Mouse (Mus musculus) forebrain, embryonic 15.5 days (tissue): Measurements from ENCODE around the gene Csrnp3. TPM values are rescaled to one million over a fixed set of nuclear protein-coding genes. Genes with fewer than 3 reads are reported as not detected.
"Not testable (repeated sequence)": the region's sequence is repeated elsewhere in the genome, so short reads cannot be mapped to it uniquely, and the experiment has no call there.

Source experiments
- ATAC-seq: fragments of 200-750 bp; cut with Nextera tagmentation; replicated peaks from 2 replicates; pipeline ENCODE4 v1.8.0; 2017; ENCODE audit warnings: mild to moderate bottlenecking, moderate TSS enrichment, moderate library complexity
- H3K27ac ChIP-seq: fragments of 300-500 bp; sonication (generic); replicated peaks from 2 replicates; pipeline ENCODE4 v1.5.1; 2015; ENCODE audit warnings: mild to moderate bottlenecking, inconsistent platforms
- H3K27me3 ChIP-seq: fragments of 300-500 bp; sonication (generic); 2 replicates; pipeline ENCODE4 v1.6.1; 2015; ENCODE audit warnings: inconsistent platforms
- H3K36me3 ChIP-seq: fragments of 300-500 bp; sonication (generic); 2 replicates; pipeline ENCODE4 v1.6.1; 2015; ENCODE audit warnings: mild to moderate bottlenecking, inconsistent platforms
- H3K4me1 ChIP-seq: fragments of 300-500 bp; sonication (generic); 2 replicates; pipeline ENCODE4 v1.6.1; 2015; ENCODE audit warnings: inconsistent platforms
- H3K4me2 ChIP-seq: fragments of 300-500 bp; sonication (generic); replicated peaks from 2 replicates; pipeline ENCODE4 v1.6.1; 2015; ENCODE audit warnings: mild to moderate bottlenecking, inconsistent platforms
- H3K4me3 ChIP-seq: fragments of 300-500 bp; sonication (generic); 2 replicates; pipeline ENCODE4 v1.5.1; 2015; ENCODE audit warnings: mild to moderate bottlenecking, inconsistent platforms
- H3K9ac ChIP-seq: fragments of 300-500 bp; sonication (generic); replicated peaks from 2 replicates; pipeline ENCODE4 v1.6.1; 2015; ENCODE audit warnings: mild to moderate bottlenecking, inconsistent platforms
- H3K9me3 ChIP-seq: fragments of 300-500 bp; sonication (generic); 2 replicates; pipeline ENCODE4 v1.6.1; 2016; ENCODE audit warnings: inconsistent platforms
- WGBS: fragments of 180-500 bp; shearing (Covaris S2); methylation state at CpG from one replicate; pipeline ENCODE4 v1.1.7; 2015; ENCODE audit warnings: mixed read lengths; 5-methylcytosine and 5-hydroxymethylcytosine counted together
- polyA plus RNA-seq: library from polyadenylated mRNA; unstranded; fragments of >200 nt; fragmentation: Nextera tagmentation; extraction: Ambion mirVana; gene quantifications from 2 replicates; pipeline ENCODE4 v1.2.1, GENCODE M21; 2015

The Csrnp3 gene
- 51.2 and 60.5 TPM in 2 replicates for polyA plus RNA-seq

DNA sequence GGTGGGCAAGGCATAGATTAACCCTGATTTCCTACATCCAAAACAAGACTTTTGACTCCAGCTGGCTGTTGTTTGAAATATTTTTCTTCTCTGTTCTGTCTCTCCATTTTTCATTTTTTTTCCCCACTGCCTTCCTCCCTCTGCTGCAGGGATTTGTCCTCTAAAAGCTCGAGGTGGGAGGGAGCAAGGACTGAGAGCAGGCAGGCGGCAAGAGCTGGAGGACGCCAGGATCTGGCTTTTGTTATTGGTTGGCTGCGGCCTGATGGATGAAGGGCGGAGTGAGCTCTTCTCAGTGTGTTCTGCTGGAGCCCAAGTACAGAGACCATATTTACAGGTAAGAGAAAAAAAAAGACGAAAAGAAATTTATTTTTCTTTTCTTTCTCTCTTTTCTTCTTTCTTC lies at the start of gene Csrnp3:
TSS of gene Csrnp3 (plus strand) at position 217 of the 400 bp plus-strand sequence.
- 0% methylated on average over 6 of the region's 6 CpGs for WGBS
- H3K9ac ChIP-seq = peak within 1 kb of the TSS; percentile 70
- peak; percentile 89 for ATAC-seq
- peak within 1 kb of the TSS; percentile 58 for H3K4me3 ChIP-seq
- peaks cover 18% of the 10 kb centered on the region for H3K4me1 ChIP-seq
- H3K4me2 ChIP-seq = peak within 1 kb of the TSS; percentile 62
- H3K36me3 ChIP-seq = no peaks in the 10 kb centered on the region
- no peaks in the 10 kb centered on the region for H3K9me3 ChIP-seq
- H3K27me3 ChIP-seq = no peaks in the 10 kb centered on the region
- H3K27ac ChIP-seq = peak within 1 kb of the TSS; percentile 90

DNA sequence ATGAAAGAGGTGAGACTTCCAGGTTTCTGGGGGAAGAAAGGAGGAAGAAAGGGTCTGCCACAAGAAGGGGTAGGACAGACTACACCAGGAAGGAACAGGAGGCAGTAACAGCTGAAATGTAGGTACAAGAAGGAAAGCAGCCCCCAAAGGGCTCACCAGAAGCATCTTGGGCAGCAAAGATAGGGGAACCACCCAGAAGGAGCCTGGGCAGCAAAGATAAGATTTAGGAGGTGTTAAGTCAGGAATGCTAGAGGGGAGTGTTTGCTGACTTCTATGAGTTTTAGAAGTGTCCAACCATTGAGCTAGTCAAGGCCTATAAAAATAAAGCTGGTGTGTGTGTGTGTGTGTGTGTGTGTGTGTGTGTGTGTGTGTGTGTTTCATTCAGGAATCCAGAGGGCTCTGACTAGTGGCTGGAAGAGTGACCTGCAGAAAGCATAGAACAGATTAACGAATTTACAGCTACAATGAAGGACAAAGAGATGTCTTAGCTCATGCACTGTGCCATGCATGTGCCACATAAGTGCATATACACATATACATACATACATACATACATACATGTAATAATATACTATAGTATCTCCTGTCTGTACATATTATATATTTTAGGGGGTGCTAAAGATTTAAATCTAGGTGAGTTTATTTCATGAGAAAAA lies 44.4 kb upstream of the Csrnp3 start:
- no peaks in the 10 kb centered on the region for H3K27me3 ChIP-seq
- no peak overlapping the region for H3K9ac ChIP-seq
- no peak overlapping the region for H3K4me3 ChIP-seq
- no peaks in the 10 kb centered on the region for H3K9me3 ChIP-seq
- ATAC-seq = no peak
- H3K4me1 ChIP-seq = no peaks in the 10 kb centered on the region
- WGBS = 85% methylated on average over 1 of the region's 1 CpGs
- no peaks in the 10 kb centered on the region for H3K36me3 ChIP-seq
- no peak overlapping the region for H3K4me2 ChIP-seq
- no peak overlapping the region for H3K27ac ChIP-seq

DNA sequence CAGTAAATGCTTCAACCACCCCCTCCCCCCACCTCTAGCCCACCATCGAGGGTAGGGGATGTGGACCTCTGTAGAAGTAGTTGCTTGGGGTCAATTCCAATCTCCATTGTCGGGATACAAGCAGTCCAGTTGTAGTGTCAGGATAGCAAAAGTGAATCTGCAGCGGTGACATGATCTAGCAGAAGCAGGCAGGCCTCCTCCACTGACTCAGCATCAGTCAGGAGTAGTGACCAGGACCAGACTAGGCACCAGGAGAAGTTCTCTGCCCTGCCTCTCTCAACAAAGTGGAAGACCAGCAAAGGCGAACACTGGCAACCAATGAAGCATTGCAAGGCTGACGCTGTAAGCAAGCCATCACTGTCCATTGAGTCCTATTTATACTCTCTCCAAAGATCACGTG lies 39.0 kb upstream of the Csrnp3 start:
- no peaks in the 10 kb centered on the region for H3K27me3 ChIP-seq
- no peak overlapping the region for H3K9ac ChIP-seq
- H3K27ac ChIP-seq = no peak overlapping the region
- no peaks in the 10 kb centered on the region for H3K4me1 ChIP-seq
- no peak overlapping the region for H3K4me3 ChIP-seq
- ATAC-seq = no peak
- H3K4me2 ChIP-seq = no peak overlapping the region
- no peaks in the 10 kb centered on the region for H3K9me3 ChIP-seq
- H3K36me3 ChIP-seq = no peaks in the 10 kb centered on the region
- 91% methylated on average over 6 of the region's 6 CpGs for whole genome bisulfite sequencing

DNA sequence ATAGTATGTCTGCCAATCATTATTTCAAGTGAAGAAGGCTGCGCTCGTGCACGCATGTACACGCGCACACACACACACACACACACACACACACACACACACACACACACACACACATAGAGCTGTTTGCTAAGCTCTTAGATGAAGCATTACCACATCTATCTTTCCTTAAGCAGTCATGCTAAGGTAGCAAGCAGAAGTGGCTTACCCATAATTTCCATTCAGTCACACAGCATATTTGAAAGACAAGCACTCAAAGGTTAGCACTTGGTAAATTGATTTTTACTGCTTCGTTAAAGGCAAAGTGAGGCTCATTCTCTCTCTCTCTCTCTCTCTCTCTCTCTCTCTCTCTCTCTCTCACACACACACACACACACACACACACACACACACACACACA lies 34.4 kb upstream of the Csrnp3 start:
- not testable (repeated sequence) for H3K27ac ChIP-seq, H3K4me2 ChIP-seq, ATAC-seq, H3K27me3 ChIP-seq, H3K4me1 ChIP-seq, H3K9me3 ChIP-seq, H3K9ac ChIP-seq, H3K36me3 ChIP-seq, H3K4me3 ChIP-seq
- 79% methylated on average over 6 of the region's 6 CpGs for WGBS

DNA sequence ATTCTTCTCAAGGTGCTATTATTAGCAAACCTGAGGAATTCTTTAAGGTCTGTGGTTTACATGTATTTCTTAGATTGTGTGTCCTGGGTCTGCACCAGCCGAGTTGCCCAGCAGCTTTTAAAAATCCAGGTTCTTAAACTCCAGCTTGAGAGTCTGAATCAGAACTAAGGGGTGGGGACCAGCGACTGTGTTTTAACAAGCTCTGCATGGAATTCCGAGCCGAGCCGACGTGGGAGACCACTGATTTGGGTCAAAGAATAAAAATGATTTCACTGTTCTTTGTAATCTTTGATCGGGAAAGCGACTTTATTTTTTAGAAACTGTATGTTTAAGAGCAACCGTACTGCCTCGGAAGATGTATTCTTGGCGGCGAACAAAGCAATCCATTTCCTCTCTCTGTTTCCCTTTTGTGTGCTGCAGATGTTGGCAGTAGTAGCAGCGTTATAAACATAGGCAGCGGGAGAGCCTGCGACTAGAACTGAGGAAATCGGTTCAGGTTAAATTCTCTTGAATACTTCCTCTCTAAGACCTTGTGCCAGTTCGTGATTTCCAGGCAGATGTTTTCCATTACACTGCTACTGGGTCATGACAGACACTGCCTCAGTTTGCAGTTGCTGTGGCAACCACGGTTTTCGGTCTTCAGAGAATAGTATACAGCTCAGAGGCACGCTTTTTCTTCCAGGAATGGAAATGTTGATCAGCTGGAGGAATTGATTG lies 27.3 kb upstream of the Csrnp3 start:
- no peaks in the 10 kb centered on the region; the same call in 1 of the 2 replicates for H3K4me1 ChIP-seq
- WGBS = 52% methylated on average over 20 of the region's 20 CpGs
- peak overlapping the region; percentile 62 for H3K27ac ChIP-seq
- peak; percentile 78 for ATAC-seq
- H3K4me2 ChIP-seq = peak overlapping the region; percentile 26
- H3K36me3 ChIP-seq = no peaks in the 10 kb centered on the region
- 0 out of 2 replicates have a peak overlapping the region, but pooled peaks have one; percentile 8 for H3K4me3 ChIP-seq
- H3K27me3 ChIP-seq = no peaks in the 10 kb centered on the region
- H3K9ac ChIP-seq = no peak overlapping the region
- no peaks in the 10 kb centered on the region for H3K9me3 ChIP-seq

DNA sequence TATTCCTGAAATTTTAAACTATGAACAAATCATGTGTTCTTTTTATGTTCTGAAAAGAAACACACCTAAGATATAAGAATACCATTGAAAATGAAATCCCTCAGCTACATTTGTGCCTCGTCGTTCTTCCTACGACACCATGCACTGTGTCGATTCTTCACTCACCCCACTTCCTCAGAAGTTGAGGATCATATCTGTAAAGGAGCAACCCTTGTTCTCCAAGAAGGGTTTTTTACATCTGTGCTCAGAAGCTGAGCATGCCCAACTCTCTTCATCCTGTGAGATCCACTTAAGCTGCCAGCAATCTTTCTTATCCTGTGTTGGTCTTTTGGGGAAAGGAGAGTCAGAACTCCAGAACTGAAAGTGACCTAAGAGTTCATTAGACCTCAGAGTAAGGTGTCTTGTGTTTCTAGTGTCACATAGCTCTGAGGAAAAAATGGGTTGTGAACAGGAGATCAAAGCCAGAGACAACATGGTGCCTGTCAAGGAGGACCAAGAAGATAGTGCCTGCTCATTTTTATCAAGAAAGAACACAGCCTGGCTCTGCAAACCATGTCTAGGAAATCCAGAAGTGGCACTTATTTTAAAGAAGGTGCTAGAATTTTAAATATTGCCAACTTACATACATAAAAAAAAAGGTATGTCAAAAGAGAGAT lies 25.3 kb upstream of the Csrnp3 start:
- Histone ChIP-seq H3K4me3 (no peak overlapping the region), H3K4me1 (no peaks in the 10 kb centered on the region; the same call in 1 of the 2 replicates), H3K9ac (no peak overlapping the region), H3K27me3 (no peaks in the 10 kb centered on the region), H3K9me3 (no peaks in the 10 kb centered on the region), H3K36me3 (no peaks in the 10 kb centered on the region), H3K4me2 (no peak overlapping the region), H3K27ac (no peak overlapping the region)
- no peak for ATAC-seq
- 90% methylated on average over 4 of the region's 4 CpGs for WGBS

DNA sequence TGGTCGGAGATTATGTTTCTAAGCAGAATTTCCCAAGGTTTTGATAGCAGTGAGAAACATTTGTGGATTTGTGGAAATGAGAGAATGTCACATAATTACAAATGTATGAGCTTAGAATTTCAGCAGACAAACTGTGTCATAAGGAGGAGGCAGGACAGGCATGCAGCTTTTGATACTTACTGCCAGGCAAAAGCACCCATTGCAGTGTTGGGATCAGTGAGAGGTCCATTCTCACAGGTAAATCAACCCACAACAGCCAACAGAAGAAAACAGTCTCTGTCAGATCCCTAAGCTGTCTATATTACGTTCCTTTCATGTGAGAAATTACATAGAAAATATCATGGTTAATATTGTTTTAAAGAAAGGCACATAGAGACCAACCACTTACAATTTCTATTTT lies 19.3 kb upstream of the Csrnp3 start:
- Histone ChIP-seq H3K36me3 (no peaks in the 10 kb centered on the region), H3K9ac (no peak overlapping the region), H3K9me3 (no peaks in the 10 kb centered on the region), H3K4me3 (no peak overlapping the region), H3K27ac (peak overlapping the region; percentile 78), H3K4me2 (no peak overlapping the region), H3K4me1 (no peaks in the 10 kb centered on the region), H3K27me3 (no peaks in the 10 kb centered on the region)
- peak; percentile 57; the same call in 1 of the 2 replicates for ATAC-seq
- WGBS = 81% methylated on average over 2 of the region's 2 CpGs

DNA sequence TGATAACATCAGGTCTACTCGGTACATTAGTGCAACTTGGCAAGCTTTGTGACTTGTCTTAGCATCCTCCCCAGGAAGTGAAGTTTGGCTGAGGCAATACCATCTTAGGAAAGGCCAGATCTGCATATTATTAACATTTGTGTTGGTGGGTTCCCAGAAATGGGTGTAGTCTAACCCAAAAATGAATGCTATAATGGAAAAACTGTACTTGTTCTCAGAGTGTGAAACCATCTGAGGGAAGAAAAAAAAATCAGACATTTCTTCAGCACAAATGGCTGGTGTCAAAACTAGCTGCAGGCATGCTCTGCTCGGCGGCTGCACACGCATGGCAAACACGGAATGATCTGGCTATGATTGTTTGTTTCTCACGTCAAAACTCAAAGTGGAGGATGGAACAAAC lies 18.8 kb upstream of the Csrnp3 start:
- ATAC-seq = peak; percentile 92
- no peaks in the 10 kb centered on the region for H3K36me3 ChIP-seq
- no peaks in the 10 kb centered on the region for H3K4me1 ChIP-seq
- WGBS = 75% methylated on average over 6 of the region's 6 CpGs
- peak overlapping the region; percentile 78; the same call in 1 of the 2 replicates for H3K27ac ChIP-seq
- H3K9ac ChIP-seq = no peak overlapping the region
- H3K27me3 ChIP-seq = no peaks in the 10 kb centered on the region
- H3K4me3 ChIP-seq = no peak overlapping the region
- H3K9me3 ChIP-seq = no peaks in the 10 kb centered on the region
- H3K4me2 ChIP-seq = no peak overlapping the region

DNA sequence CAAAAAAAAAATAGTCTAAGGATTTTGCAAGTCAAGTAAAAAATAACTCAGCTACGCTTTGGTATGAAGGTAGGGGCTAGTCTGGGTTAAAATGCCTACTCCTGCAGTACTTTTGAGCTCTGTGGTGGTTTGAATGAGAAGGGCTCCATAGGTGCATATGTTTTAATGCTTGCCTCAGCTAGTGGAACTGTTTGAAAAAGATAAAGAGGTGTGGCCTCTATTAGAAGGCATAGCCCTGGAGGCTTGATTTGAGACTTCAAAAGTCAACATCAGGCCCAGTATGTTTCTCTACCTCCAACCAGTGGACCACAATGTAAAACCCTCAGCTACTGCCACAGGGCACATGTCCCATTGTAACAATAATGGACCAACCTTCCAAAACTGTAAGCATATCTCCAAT lies 16.9 kb upstream of the Csrnp3 start:
- H3K4me3 ChIP-seq = no peak overlapping the region
- no peak overlapping the region for H3K4me2 ChIP-seq
- no peak for ATAC-seq
- no peak overlapping the region for H3K9ac ChIP-seq
- peaks cover 10% of the 10 kb centered on the region for H3K4me1 ChIP-seq
- no peaks in the 10 kb centered on the region for H3K27me3 ChIP-seq
- no peaks in the 10 kb centered on the region for H3K36me3 ChIP-seq
- no peak overlapping the region for H3K27ac ChIP-seq
- WGBS = 84% methylated on average over 1 of the region's 1 CpGs
- no peaks in the 10 kb centered on the region for H3K9me3 ChIP-seq

DNA sequence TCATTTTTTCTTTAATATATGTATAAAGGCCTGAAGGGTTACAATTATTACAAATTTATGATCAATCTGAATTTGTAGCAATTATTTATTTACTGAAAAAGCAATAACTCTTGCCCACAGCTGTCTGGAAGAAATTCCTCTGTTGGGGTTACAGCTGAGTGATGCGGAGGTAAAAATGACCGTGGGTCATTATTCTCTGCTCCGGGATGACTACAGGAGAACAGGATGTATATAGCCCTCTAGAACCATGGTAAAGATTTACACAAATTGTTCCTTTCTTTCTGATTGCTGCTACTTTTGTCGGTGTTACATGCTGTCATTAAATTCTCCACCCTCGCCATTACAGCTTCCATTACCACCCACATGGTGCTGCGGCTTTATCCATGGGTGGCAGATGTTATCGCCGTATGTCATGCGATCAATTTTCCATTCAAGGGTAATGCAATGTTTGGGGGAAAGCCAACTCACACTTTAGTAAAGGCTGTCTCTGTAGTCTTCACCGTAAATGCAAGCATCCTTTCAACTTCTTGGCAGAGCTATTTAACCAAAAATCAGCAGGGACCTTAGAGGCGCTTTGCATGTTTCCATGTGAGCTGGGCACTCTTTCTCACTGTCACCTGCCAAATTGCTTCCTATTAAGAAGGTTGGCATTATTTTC lies 12.7 kb upstream of the Csrnp3 start:
- Histone ChIP-seq H3K4me2 (peak overlapping the region; percentile 15; the same call in 1 of the 2 replicates), H3K4me1 (peaks cover 14% of the 10 kb centered on the region), H3K27me3 (no peaks in the 10 kb centered on the region), H3K36me3 (no peaks in the 10 kb centered on the region), H3K27ac (peak overlapping the region; percentile 65), H3K9ac (no peak overlapping the region), H3K4me3 (no peak overlapping the region), H3K9me3 (no peaks in the 10 kb centered on the region)
- peak; percentile 91 for ATAC-seq
- WGBS = 33% methylated on average over 11 of the region's 11 CpGs

DNA sequence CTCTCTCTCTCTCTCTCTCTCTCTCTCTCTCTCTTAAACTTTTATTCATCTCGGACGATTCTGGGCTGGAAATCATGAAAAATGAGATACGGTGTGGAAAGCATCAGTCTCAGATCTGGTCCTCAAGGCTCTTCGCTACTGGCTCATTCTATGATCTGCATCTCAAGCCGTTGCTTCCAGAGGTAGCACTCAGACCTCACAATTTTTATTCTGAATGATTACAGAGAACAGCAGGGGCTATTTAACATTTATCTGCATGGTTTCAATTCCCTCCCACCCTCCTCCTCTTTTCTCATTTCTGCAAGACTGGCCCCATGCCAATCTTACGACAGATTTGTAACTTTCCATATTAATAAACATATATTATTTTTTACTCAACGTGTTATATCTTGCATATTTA lies 12.1 kb upstream of the Csrnp3 start:
- peak overlapping the region; percentile 15; the same call in 1 of the 2 replicates for H3K4me2 ChIP-seq
- no peak overlapping the region for H3K9ac ChIP-seq
- H3K27ac ChIP-seq = peak overlapping the region; percentile 65
- no peaks in the 10 kb centered on the region for H3K36me3 ChIP-seq
- peak; percentile 39; the same call in 1 of the 2 replicates for ATAC-seq
- 37% methylated on average over 7 of the region's 7 CpGs for WGBS
- no peak overlapping the region for H3K4me3 ChIP-seq
- H3K27me3 ChIP-seq = no peaks in the 10 kb centered on the region
- peaks cover 14% of the 10 kb centered on the region for H3K4me1 ChIP-seq
- no peaks in the 10 kb centered on the region for H3K9me3 ChIP-seq

DNA sequence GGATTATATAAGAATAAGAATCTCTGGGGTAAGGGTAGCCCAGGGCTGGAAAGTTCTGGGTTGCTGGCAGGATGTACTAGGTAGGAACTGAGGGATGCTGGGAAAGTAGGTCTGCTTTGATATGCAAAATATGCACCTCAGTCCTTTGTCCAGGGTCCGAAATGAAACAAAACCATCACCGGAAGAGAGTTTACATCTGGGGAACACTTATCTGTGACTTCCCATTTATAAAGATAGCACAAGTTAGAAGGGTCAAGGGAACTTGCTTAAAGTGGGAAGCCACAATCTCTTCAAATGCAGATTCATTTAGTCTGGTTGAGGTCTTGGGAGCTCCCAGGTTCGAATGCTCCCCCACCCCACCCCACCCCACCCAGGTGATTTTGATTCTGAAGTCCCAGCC lies 4.0 kb upstream of the Csrnp3 start:
- Histone ChIP-seq H3K9ac (no peak overlapping the region), H3K36me3 (no peaks in the 10 kb centered on the region), H3K27me3 (no peaks in the 10 kb centered on the region), H3K4me1 (peaks cover 8% of the 10 kb centered on the region), H3K4me3 (no peak overlapping the region), H3K4me2 (no peak overlapping the region), H3K27ac (no peak overlapping the region), H3K9me3 (no peaks in the 10 kb centered on the region)
- 68% methylated on average over 3 of the region's 3 CpGs for WGBS
- no peak for ATAC-seq
